Mouse (Mus musculus): ENCODE results near the gene Zbtb5.

DNA sequence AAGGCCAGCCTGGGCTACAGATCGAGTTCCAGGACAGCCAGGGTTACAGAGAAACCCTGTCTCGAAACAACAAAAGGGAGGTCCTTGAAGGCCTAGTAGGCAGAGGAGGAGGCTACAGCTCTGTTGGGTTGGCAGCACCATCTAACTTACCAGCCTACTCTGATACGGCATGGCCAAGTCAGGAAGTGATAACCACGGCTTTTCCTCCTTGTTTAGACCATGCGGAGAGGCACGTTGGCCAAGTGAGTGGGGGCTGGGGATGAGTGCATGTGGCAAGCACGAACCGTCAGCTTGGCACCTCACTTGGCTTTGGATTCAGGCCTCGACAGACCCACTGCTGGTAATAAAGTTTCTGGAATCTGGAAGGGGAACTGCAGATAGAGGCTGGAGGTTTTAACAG is 20.4 kb upstream of the Zbtb5 start:
- TF ChIP-seq CTCF (IDR thresholded peaks at IDR 0.05; ENCODE audit: extremely low read depth, insufficient read length, insufficient replicate concordance, low read depth, low read length) = no peak
- no peak for TF ChIP-seq POLR2A (IDR thresholded peaks at IDR 0.05; ENCODE audit: low read depth, low read length)

Data from small intestine, adult 2 months (tissue).